Mouse (Mus musculus) T-helper 17 cell (primary cell): ENCODE measurements around the gene Utrn.

ENCODE experiments used
- in situ Hi-C, 2 experiments: fragments of 300-600 bp; cut with MboI, MseI; formaldehyde crosslinking; loops; 1 replicate in 1 of 2; 2 replicates in 1 of 2; pipeline ENCODE4 v1.15.1; 2025; ENCODE audit warnings: high pct_unique_total_duplicates in 2 of 2

The Utrn gene

GRCm38 (mm10) chr10:12612235-12612863 lies 256.8 kb downstream of the Utrn start:
- in situ Hi-C loops, result loop anchor here (5.0 to 25.0 kb wide), 3 partner anchors 378 to 1160 kb away; no protein-coding TSS in a partner anchor

- in situ Hi-C loops, result loop anchor here (5.0 to 25.0 kb wide), 4 partner anchors 375 to 1175 kb away; no protein-coding TSS in a partner anchor
Observed at GRCm38 (mm10) chr10:12609896-12610295, 259.3 kb downstream of the Utrn start.

- in situ Hi-C loops, result loop anchor here (10.0 to 25.0 kb wide), 2 partner anchors 596 to 1174 kb away; no protein-coding TSS in a partner anchor
Observed at GRCm38 (mm10) chr10:12608634-12609033, 260.5 kb downstream of the Utrn start.

- in situ Hi-C loops, result loop anchor here (10.0 to 25.0 kb wide), 2 partner anchors 595 to 1172 kb away; no protein-coding TSS in a partner anchor
Observed at GRCm38 (mm10) chr10:12607180-12607579, 262.0 kb downstream of the Utrn start.

GRCm38 (mm10) chr10:12595379-12595778 lies 273.8 kb downstream of the Utrn start:
- in situ Hi-C loops, result no loop called here

GRCm38 (mm10) chr10:12594958-12595357 lies 274.2 kb downstream of the Utrn start:
- in situ Hi-C loops, result no loop called here

- in situ Hi-C loops, result no loop called here
Observed at GRCm38 (mm10) chr10:12593071-12593470, 276.1 kb downstream of the Utrn start.

GRCm38 (mm10) chr10:12591946-12592345 lies 277.2 kb downstream of the Utrn start:
- in situ Hi-C loops, result no loop called here

- in situ Hi-C loops, result no loop called here
Observed at GRCm38 (mm10) chr10:12588051-12588450, 281.1 kb downstream of the Utrn start.

- in situ Hi-C loops, result no loop called here
Observed at GRCm38 (mm10) chr10:12587318-12587717, 281.8 kb downstream of the Utrn start.

- in situ Hi-C loops, result no loop called here
Observed at GRCm38 (mm10) chr10:12586825-12587224, 282.3 kb downstream of the Utrn start.

GRCm38 (mm10) chr10:12586200-12586599 lies 283.0 kb downstream of the Utrn start:
- in situ Hi-C loops, result no loop called here

GRCm38 (mm10) chr10:12583473-12583872 lies 285.7 kb downstream of the Utrn start:
- in situ Hi-C loops, result no loop called here

GRCm38 (mm10) chr10:12579048-12579447 lies 290.1 kb downstream of the Utrn start:
- in situ Hi-C loops, result no loop called here

- in situ Hi-C loops, result no loop called here
Observed at GRCm38 (mm10) chr10:12575849-12576435, 293.2 kb downstream of the Utrn start.

GRCm38 (mm10) chr10:12574760-12575159 lies 294.4 kb downstream of the Utrn start:
- in situ Hi-C loops, result no loop called here

- in situ Hi-C loops, result no loop called here
Observed at GRCm38 (mm10) chr10:12573601-12574000, 295.6 kb downstream of the Utrn start.

GRCm38 (mm10) chr10:12572759-12573158 lies 296.4 kb downstream of the Utrn start:
- in situ Hi-C loops, result no loop called here

GRCm38 (mm10) chr10:12564425-12564824 lies 304.7 kb downstream of the Utrn start:
- in situ Hi-C loops, result no loop called here

GRCm38 (mm10) chr10:12558810-12559209 lies 310.4 kb downstream of the Utrn start:
- in situ Hi-C loops, result no loop called here

GRCm38 (mm10) chr10:12554090-12554718 lies 315.0 kb downstream of the Utrn start:
- in situ Hi-C loops, result no loop called here

GRCm38 (mm10) chr10:12552890-12553278 lies 316.3 kb downstream of the Utrn start:
- in situ Hi-C loops, result no loop called here
